Mouse (Mus musculus) MEL (cell line): ENCODE data around the gene Rplp0.

Source experiments
- CTCF ChIP-seq, 3 experiments: IDR thresholded peaks in 2 of 3; conservative IDR thresholded peaks in 1 of 3; 2 replicates each; pipeline ENCODE4 v1.5.1; 2011 to 2012; ENCODE audit warnings: low read length in 3 of 3, low read depth in 2 of 3, mild to moderate bottlenecking in 2 of 3, improper control_type of control experiment in 1 of 3, inconsistent platforms in 1 of 3, mixed read lengths in 1 of 3, moderate library complexity in 1 of 3; ENCODE audit not compliant: control insufficient read depth in 1 of 3, insufficient read depth in 1 of 3, poor library complexity in 1 of 3, severe bottlenecking in 1 of 3
- E2F4 ChIP-seq: IDR thresholded peaks from 2 replicates; pipeline ENCODE4 v1.6.1; 2011; ENCODE audit warnings: low read depth, low read length, improper control_type of control experiment, borderline replicate concordance
- EP300 ChIP-seq, 2 experiments: IDR thresholded peaks; 2 replicates each; pipeline ENCODE4 v1.6.1; 2011; ENCODE audit warnings: improper control_type of control experiment in 2 of 2, low read length in 2 of 2, low read depth in 1 of 2, mild to moderate bottlenecking in 1 of 2
- HCFC1 ChIP-seq: IDR thresholded peaks from 2 replicates; pipeline ENCODE4 v1.6.1; 2012; ENCODE audit warnings: low read depth, mild to moderate bottlenecking, inconsistent platforms, low read length, improper control_type of control experiment, moderate library complexity
- KAT2A ChIP-seq: conservative IDR thresholded peaks from 2 replicates; pipeline ENCODE4 v1.6.1; 2012; ENCODE audit warnings: low read depth, low read length, improper control_type of control experiment, inconsistent platforms
- MAFK ChIP-seq: IDR thresholded peaks from 2 replicates; pipeline ENCODE4 v1.6.1; 2011; ENCODE audit warnings: low read depth, mild to moderate bottlenecking, low read length, improper control_type of control experiment, borderline replicate concordance
- MAX ChIP-seq: IDR thresholded peaks from 2 replicates; pipeline ENCODE4 v1.6.1; 2011; ENCODE audit warnings: low read length, improper control_type of control experiment
- MEF2A ChIP-seq: IDR thresholded peaks from 2 replicates; pipeline ENCODE4 v1.6.1; 2014; ENCODE audit warnings: low read depth, mild to moderate bottlenecking, inconsistent platforms, low read length, improper control_type of control experiment; ENCODE audit not compliant: poor library complexity, insufficient replicate concordance, severe bottlenecking; ENCODE audit errors: extremely low read depth
- POLR2A ChIP-seq, 2 experiments: IDR thresholded peaks; 2 replicates each; pipeline ENCODE4 v1.6.1; 2011 to 2012; ENCODE audit warnings: low read length in 2 of 2, mild to moderate bottlenecking in 2 of 2, control low read depth in 1 of 2, improper control_type of control experiment in 1 of 2, low read depth in 1 of 2, moderate library complexity in 1 of 2; ENCODE audit not compliant: control insufficient read depth in 1 of 2, insufficient read depth in 1 of 2, poor library complexity in 1 of 2
- POLR2AphosphoS2 ChIP-seq: IDR thresholded peaks from 2 replicates; pipeline ENCODE4 v1.6.1; 2011; ENCODE audit warnings: low read length, improper control_type of control experiment
- POLR2AphosphoS5 ChIP-seq: IDR thresholded peaks from 2 replicates; pipeline ENCODE4 v1.6.1; 2012; ENCODE audit warnings: low read depth, borderline replicate concordance, mild to moderate bottlenecking, inconsistent platforms, low read length, moderate library complexity, mixed read lengths
- SMC3 ChIP-seq: IDR thresholded peaks from 2 replicates; pipeline ENCODE4 v1.6.1; 2011; ENCODE audit warnings: low read depth, low read length, improper control_type of control experiment
- TAL1 ChIP-seq: IDR thresholded peaks from 2 replicates; pipeline ENCODE4 v1.6.1; 2012; ENCODE audit warnings: mild to moderate bottlenecking, inconsistent platforms, low read length, moderate library complexity, mixed read lengths
- ZMIZ1 ChIP-seq: IDR thresholded peaks from 2 replicates; pipeline ENCODE4 v1.6.1; 2012; ENCODE audit warnings: low read depth, mild to moderate bottlenecking, inconsistent platforms, low read length, improper control_type of control experiment, moderate library complexity

GRCm38 (mm10) chr5:115559237-115560101 is at the start of gene Rplp0:
- TF ChIP-seq EP300 (IDR thresholded peaks at IDR 0.05; ENCODE audit: low read depth in 1 of 2, low read length in 2 of 2) (no peak; a peak in 1 of 4 replicates), CTCF (IDR thresholded peaks at IDR 0.05 in 2 of 3, conservative IDR thresholded peaks at IDR 0.05 in 1 of 3; ENCODE audit: control insufficient read depth in 1 of 3, insufficient read depth in 1 of 3, low read depth in 2 of 3, low read length in 3 of 3, poor library complexity in 1 of 3, severe bottlenecking in 1 of 3) (peak; percentile 76 to 99 (median 94)), SMC3 (peak; percentile 37; the same call in 1 of the 2 replicates), MEF2A (no peak), POLR2AphosphoS2 (peak; percentile 100), POLR2A (IDR thresholded peaks at IDR 0.05; ENCODE audit: control insufficient read depth in 1 of 2, insufficient read depth in 1 of 2, low read depth in 1 of 2, low read length in 2 of 2, poor library complexity in 1 of 2) (peak; percentile 99 to 100), TAL1 (no peak), ZMIZ1 (peak; percentile 99), E2F4 (no peak), MAFK (no peak), KAT2A (peak; percentile 79), MAX (peak; percentile 97), HCFC1 (peak; percentile 89), POLR2AphosphoS5 (peak; percentile 97)
